Mouse (Mus musculus) layer of hippocampus, postnatal 36 days (tissue): Measurements from ENCODE around the gene Rnf145. TPM values are rescaled to one million over a fixed set of nuclear protein-coding genes. Genes with fewer than 3 reads are reported as not detected.
A peak's percentile ranks its signal among the peaks of the same experiment; 100 is the strongest.
"Not testable (repeated sequence)": the region's sequence is repeated elsewhere in the genome, so short reads cannot be mapped to it uniquely, and the experiment has no call there.

Experiments used
- DNase-seq, 2 experiments: peaks; one replicate each; pipeline ENCODE4 v3.0.0; 2022
- microRNA-seq, 2 experiments: library from miRNA; unstranded; fragments of <30 nt; microRNA quantifications; one replicate each; pipeline ENCODE4 v1.2.0; 2021
- total RNA-seq, 2 experiments: library from RNA; stranded (reverse); gene quantifications; 2 replicates each; pipeline ENCODE4 v1.2.3; 2021

Gene Rnf145
- total RNA-seq, 2 experiments from 2014 or later, result 98.8 to 105 TPM

- no peak for DNase-seq
These were observed 46.2 kb downstream of the Rnf145 start for GRCm38 (mm10) chr11:44564940-44565339.

- DNase-seq, result not testable (repeated sequence)
These were observed 51.6 kb downstream of the Rnf145 start for GRCm38 (mm10) chr11:44570336-44570735.

DNA sequence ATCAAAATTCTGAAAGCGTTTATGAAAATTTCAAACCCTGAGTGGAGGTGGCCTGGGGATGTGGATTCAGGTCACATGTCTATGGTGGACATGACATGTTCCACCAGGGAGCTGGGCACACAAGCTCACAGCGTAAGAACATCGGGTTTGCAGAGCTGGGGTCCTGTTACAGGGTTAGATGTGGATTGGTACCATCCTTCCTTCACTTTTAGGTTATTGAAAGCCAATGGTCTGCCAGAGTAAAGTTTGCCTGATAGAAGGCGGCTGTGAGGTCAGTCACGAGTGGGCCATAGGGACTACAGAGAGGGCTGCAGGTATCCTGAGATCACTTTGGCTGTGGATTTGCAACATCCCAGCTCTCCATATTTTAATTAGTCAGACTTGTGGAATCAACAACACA, 54.0 kb downstream of the Rnf145 start:
- no peak for DNase-seq

- no peak for DNase-seq
These were observed 54.6 kb downstream of the Rnf145 start for GRCm38 (mm10) chr11:44573396-44573795.

DNA sequence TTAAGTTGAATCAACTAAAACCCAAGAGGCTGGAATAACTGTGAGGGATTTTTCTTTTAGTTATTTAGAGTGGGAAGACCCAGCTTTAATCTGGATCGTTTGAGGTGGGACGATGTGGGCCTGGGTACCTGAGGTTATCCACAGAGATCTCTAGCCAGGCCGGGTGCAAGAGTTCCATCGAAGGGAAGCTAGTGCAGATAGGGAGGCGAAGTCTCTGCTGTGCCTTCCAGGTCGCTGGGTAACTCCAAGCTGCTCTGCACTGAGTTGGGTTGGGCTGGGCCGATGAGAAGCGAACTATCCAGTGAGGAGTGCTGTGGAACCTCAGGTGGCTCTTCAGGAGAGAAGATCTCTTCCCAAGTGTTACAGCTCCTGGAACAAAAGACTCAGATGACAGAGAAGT, 55.6 kb downstream of the Rnf145 start:
- no peak for DNase-seq

- DNase-seq, result no peak
These were observed 56.1 kb downstream of the Rnf145 start for GRCm38 (mm10) chr11:44574820-44575219.

GRCm38 (mm10) chr11:44577911-44578310, 59.1 kb downstream of the Rnf145 start:
- DNase-seq, result no peak

DNA sequence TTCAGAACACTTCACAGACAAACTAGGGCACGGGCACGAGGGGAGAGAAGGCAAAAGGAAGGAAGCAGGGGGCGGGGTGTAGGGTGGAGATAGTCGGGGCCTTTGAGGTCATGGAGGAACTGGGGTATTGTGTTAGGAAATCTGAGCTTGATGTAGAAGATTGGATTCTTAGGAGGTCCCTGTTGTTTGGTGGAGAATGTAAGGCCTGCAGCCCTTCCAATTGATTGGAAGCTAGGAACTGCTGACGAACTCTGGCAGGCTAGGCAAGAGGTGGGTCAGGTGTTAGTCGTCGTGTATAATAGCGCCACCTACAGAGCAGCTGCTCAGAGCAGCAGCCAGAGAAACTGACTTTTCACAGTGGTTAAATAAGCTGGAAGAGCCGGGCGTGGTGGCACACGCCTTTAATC, 62.5 kb downstream of the Rnf145 start:
- no peak for DNase-seq

DNA sequence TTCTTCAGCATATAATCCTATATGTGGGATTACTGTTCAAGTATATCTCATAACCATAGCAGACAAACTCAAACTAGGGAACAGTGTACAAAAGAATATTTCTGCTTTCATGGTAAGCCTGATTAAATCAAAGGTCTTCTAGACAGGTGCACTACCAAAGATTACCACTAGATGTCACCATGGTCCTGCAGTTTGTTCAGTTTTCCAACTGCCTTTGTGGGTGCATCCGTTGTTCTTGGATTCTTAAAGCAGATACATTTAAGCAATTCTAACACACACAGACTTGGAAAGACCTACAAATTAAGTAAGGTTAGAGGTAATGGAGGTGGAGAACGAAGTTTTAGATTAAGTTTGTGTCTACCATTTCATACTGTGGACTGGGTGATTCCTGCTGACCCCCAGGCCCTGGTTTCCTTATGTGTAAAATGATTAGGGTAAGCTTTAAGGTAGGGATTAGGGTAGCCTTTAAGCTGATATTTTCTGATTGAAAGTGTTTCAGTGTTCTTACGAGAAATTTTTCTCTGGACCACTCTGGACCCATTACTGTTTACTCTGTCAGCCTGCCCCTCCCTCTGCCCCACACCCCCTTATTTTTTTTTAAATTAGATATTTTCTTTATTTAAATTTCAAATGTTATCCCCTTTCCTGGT, 67.4 kb downstream of the Rnf145 start:
- DNase-seq, result peak in 1 of 2 experiments; percentile 65

DNA sequence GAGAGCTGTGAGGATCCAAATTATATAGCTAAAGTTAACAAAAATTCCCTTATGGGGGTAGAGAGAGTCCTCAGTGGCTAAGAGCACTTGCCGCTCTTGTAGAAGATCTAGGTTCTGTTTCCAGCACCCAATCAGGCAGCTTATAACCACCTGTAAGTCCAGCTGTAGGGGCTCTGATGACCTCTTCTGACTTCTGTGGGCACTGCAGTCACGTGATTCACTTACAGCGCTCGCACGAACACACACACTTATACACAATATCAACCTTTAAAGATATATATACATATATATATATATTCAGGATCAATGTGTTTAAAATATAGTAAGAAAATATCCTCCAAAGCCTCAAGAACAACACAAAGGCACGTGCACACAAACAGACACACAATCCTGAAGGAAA, 74.3 kb downstream of the Rnf145 start:
- no peak for DNase-seq

- no peak for DNase-seq
These were observed 76.0 kb downstream of the Rnf145 start for GRCm38 (mm10) chr11:44594768-44595167.

GRCm38 (mm10) chr11:44606881-44607280, 88.1 kb downstream of the Rnf145 start:
- no peak for DNase-seq

- DNase-seq, result no peak
These were observed 89.9 kb downstream of the Rnf145 start for GRCm38 (mm10) chr11:44608646-44609045.

- peak; percentile 81 to 82 for DNase-seq
These were observed 92.4 kb downstream of the Rnf145 start for GRCm38 (mm10) chr11:44610971-44611781.

DNA sequence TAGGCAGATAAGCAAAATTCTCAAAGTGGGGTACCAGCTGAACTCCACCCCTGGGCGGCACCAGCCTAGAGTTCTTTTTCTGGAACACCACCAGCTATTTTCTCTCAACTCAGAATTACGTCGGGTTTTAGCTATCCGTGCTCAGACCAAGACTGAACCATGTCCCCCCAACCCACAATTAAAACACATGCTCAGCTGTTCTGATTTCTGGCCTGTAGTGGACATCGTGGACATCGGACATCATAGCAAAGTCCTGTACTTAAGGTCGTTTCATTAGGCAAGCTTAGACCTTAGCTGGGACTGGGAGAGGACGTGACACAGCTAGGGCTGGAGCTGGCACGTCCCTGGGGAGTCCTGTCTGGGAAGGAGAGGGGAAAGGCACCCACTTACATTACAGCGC, 93.4 kb downstream of the Rnf145 start:
- DNase-seq, result no peak

- DNase-seq, result no peak
These were observed 94.1 kb downstream of the Rnf145 start for GRCm38 (mm10) chr11:44612681-44613410.

GRCm38 (mm10) chr11:44613411-44614180, 94.8 kb downstream of the Rnf145 start:
- DNase-seq, result no peak

Small RNAs within 50 kb of the gene (microRNA-seq; reads per million reads assigned to microRNA genes)
- gene Gm22121, result 0 reads per million in 2 experiments

Other genes with a start within 250 kb of the Rnf145 start
- gene Il12b, start 118.9 kb upstream of the Rnf145 start, total RNA-seq, result not detected
- gene Ublcp1, start 48.5 kb upstream of the Rnf145 start, total RNA-seq, result 10 to 100 TPM; 45.3 to 51.3 TPM
- gene Ebf1, start 98.4 kb downstream of the Rnf145 start, total RNA-seq, result 1 to 10 TPM; 2.6 to 3.1 TPM